Mouse (Mus musculus) ES-Bruce4 (cell line): Measurements from ENCODE around the gene Mtx2.

Source experiments
- CTCF ChIP-seq: IDR thresholded peaks from one replicate; pipeline ENCODE4 v1.8.1; 2011; ENCODE audit warnings: low read depth, low read length
- POLR2A ChIP-seq: IDR thresholded peaks from one replicate; pipeline ENCODE4 v1.8.1; 2011; ENCODE audit warnings: low read length; ENCODE audit not compliant: insufficient read depth

DNA sequence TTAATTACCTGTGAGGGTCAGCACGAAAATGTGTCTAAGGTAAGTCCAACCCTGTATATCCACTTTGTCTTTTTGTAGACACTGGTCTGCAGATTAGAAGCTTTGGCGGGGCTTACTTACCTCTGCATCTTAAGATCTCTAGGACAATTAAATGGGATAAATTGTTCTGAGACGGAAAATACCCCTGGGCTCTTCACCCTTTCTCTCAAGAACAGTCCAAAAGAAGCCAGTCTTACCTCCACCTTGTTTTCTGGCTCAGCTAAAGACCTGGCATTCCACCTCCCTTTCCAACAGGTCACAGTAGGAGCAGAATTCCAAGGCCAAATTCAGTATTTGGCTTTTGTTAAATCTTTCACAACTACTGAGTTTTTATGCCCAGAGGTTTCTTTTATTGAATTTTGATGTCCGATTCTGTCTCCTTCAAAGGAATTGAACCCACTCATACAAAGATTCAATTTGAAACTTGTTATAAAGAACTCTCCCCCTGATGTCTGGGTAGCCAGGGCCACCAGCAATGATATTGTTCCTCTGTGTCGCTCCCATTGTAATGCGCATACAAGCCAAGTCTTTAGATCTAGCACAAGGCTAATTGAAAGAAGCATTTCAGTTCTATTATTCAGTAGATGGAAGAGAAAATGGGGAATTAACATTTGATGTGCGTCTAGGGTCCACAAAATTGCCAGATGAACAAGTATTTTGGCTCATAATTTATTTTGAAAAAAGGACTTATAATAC lies 67.4 kb downstream of the Mtx2 start:
- TF ChIP-seq POLR2A, result no peak
- TF ChIP-seq CTCF, result no peak
